Mouse (Mus musculus): ENCODE results near the gene Gast. TPM values are rescaled to one million over a fixed set of nuclear protein-coding genes. Genes with fewer than 3 reads are reported as not detected.
"Not testable (repeated sequence)": the region's sequence is repeated elsewhere in the genome, so short reads cannot be mapped to it uniquely, and the experiment has no call there.

The Gast gene
- polyA plus RNA-seq, 2 experiments = not detected

GRCm38 (mm10) chr11:100330235-100330634, 4.0 kb upstream of the Gast start:
- no peak for TF ChIP-seq CTCF (IDR thresholded peaks at IDR 0.05; ENCODE audit: low read depth)
- TF ChIP-seq EP300 (IDR thresholded peaks at IDR 0.05; ENCODE audit: low read depth) = no peak
- 58% methylated on average over 16 of the region's 16 CpGs for WGBS (ENCODE audit: insufficient replicate concordance)
- Histone ChIP-seq H3K27ac (no peak overlapping the region), H3K36me3 (replicated peaks; ENCODE audit: control insufficient read depth, insufficient read depth, low read depth) (no peaks in the 10 kb centered on the region), H3K27me3 (ENCODE audit: control insufficient read depth, insufficient read depth, low read length) (no peaks in the 10 kb centered on the region), H3K4me2 (ENCODE audit: low read depth) (no peak overlapping the region), H3K4me1 (replicated peaks; ENCODE audit: control insufficient read depth in 2 of 2, insufficient read depth in 2 of 2, low read length in 1 of 2) (no peaks in the 10 kb centered on the region), H3K9me3 (ENCODE audit: control insufficient read depth, low read length) (no peaks in the 10 kb centered on the region), H3K4me3 (ENCODE audit: insufficient read depth in 1 of 2, low read depth in 2 of 2, low read length in 2 of 2) (no peak overlapping the region), H3K9ac (replicated peaks) (no peak overlapping the region)
- DNase-seq (ENCODE audit: low read depth in 3 of 3, low spot score in 3 of 3) (no peak), ATAC-seq (ENCODE audit: insufficient read depth) (no peak)

GRCm38 (mm10) chr11:100330816-100331375, 3.3 kb upstream of the Gast start:
- DNase-seq (ENCODE audit: low read depth in 3 of 3, low spot score in 3 of 3); H3K27ac ChIP-seq; H3K36me3 ChIP-seq (replicated peaks; ENCODE audit: control insufficient read depth, insufficient read depth, low read depth); H3K27me3 ChIP-seq (ENCODE audit: control insufficient read depth, insufficient read depth, low read length); H3K9me3 ChIP-seq (ENCODE audit: control insufficient read depth, low read length); H3K4me3 ChIP-seq (ENCODE audit: insufficient read depth in 1 of 2, low read depth in 2 of 2, low read length in 2 of 2); ATAC-seq (ENCODE audit: insufficient read depth); H3K4me1 ChIP-seq (replicated peaks; ENCODE audit: control insufficient read depth in 2 of 2, insufficient read depth in 2 of 2, low read length in 1 of 2); H3K4me2 ChIP-seq (ENCODE audit: low read depth); H3K9ac ChIP-seq (replicated peaks): not testable (repeated sequence)
- 48% methylated on average over 8 of the region's 8 CpGs for WGBS (ENCODE audit: insufficient replicate concordance)

GRCm38 (mm10) chr11:100332766-100333515, 1.3 kb upstream of the Gast start:
- H3K4me3 ChIP-seq (ENCODE audit: insufficient read depth in 1 of 2, low read depth in 2 of 2, low read length in 2 of 2) = no peak overlapping the region
- H3K4me1 ChIP-seq (replicated peaks; ENCODE audit: control insufficient read depth in 2 of 2, insufficient read depth in 2 of 2, low read length in 1 of 2) = no peaks in the 10 kb centered on the region
- H3K27ac ChIP-seq = no peak overlapping the region
- WGBS (ENCODE audit: insufficient replicate concordance) = 57% methylated on average over 9 of the region's 9 CpGs
- no peak for ATAC-seq (ENCODE audit: insufficient read depth)
- TF ChIP-seq EP300 (IDR thresholded peaks at IDR 0.05; ENCODE audit: low read depth) (no peak), CTCF (IDR thresholded peaks at IDR 0.05; ENCODE audit: low read depth) (no peak)
- H3K27me3 ChIP-seq (ENCODE audit: control insufficient read depth, insufficient read depth, low read length) = no peaks in the 10 kb centered on the region
- H3K9ac ChIP-seq (replicated peaks) = no peak overlapping the region
- H3K9me3 ChIP-seq (ENCODE audit: control insufficient read depth, low read length) = no peaks in the 10 kb centered on the region
- H3K36me3 ChIP-seq (replicated peaks; ENCODE audit: control insufficient read depth, insufficient read depth, low read depth) = no peaks in the 10 kb centered on the region
- no peak overlapping the region for H3K4me2 ChIP-seq (ENCODE audit: low read depth)
- DNase-seq (ENCODE audit: low read depth in 3 of 3, low spot score in 3 of 3) = no peak

- no peak for ATAC-seq (ENCODE audit: insufficient read depth)
Observed at GRCm38 (mm10) chr11:100335731-100336130, 1.5 kb downstream of the Gast start.

GRCm38 (mm10) chr11:100344269-100344668, 10.1 kb downstream of the Gast start:
- H3K36me3 ChIP-seq (replicated peaks; ENCODE audit: control insufficient read depth, insufficient read depth, low read depth) = no peaks in the 10 kb centered on the region
- ATAC-seq (ENCODE audit: insufficient read depth) = no peak
- DNase-seq (ENCODE audit: low read depth in 3 of 3, low spot score in 3 of 3) = no peak
- H3K9me3 ChIP-seq (ENCODE audit: control insufficient read depth, low read length) = no peaks in the 10 kb centered on the region
- no peak overlapping the region for H3K9ac ChIP-seq (replicated peaks)
- no peaks in the 10 kb centered on the region for H3K4me1 ChIP-seq (replicated peaks; ENCODE audit: control insufficient read depth in 2 of 2, insufficient read depth in 2 of 2, low read length in 1 of 2)
- no peak overlapping the region for H3K4me3 ChIP-seq (ENCODE audit: insufficient read depth in 1 of 2, low read depth in 2 of 2, low read length in 2 of 2)
- no peaks in the 10 kb centered on the region for H3K27me3 ChIP-seq (ENCODE audit: control insufficient read depth, insufficient read depth, low read length)
- no peak for TF ChIP-seq EP300 (IDR thresholded peaks at IDR 0.05; ENCODE audit: low read depth)
- TF ChIP-seq CTCF (IDR thresholded peaks at IDR 0.05; ENCODE audit: low read depth) = no peak
- 48% methylated on average over 10 of the region's 10 CpGs for WGBS (ENCODE audit: insufficient replicate concordance)
- H3K4me2 ChIP-seq (ENCODE audit: low read depth) = no peak overlapping the region
- no peak overlapping the region for H3K27ac ChIP-seq

More at GRCm38 (mm10) chr11:100335731-100336130, 1.5 kb downstream of the Gast start:
- H3K4me2 ChIP-seq (ENCODE audit: low read depth) = no peak overlapping the region
- no peak overlapping the region for H3K9ac ChIP-seq (replicated peaks)
- no peak overlapping the region for H3K4me3 ChIP-seq (ENCODE audit: insufficient read depth in 1 of 2, low read depth in 2 of 2, low read length in 2 of 2)
- H3K27ac ChIP-seq = no peak overlapping the region
- H3K36me3 ChIP-seq (replicated peaks; ENCODE audit: control insufficient read depth, insufficient read depth, low read depth) = no peaks in the 10 kb centered on the region
- no peaks in the 10 kb centered on the region for H3K4me1 ChIP-seq (replicated peaks; ENCODE audit: control insufficient read depth in 2 of 2, insufficient read depth in 2 of 2, low read length in 1 of 2)
- H3K27me3 ChIP-seq (ENCODE audit: control insufficient read depth, insufficient read depth, low read length) = no peaks in the 10 kb centered on the region
- DNase-seq (ENCODE audit: low read depth in 3 of 3, low spot score in 3 of 3) = no peak
- no peaks in the 10 kb centered on the region for H3K9me3 ChIP-seq (ENCODE audit: control insufficient read depth, low read length)
- 64% methylated on average over 3 of the region's 3 CpGs for WGBS (ENCODE audit: insufficient replicate concordance)
- TF ChIP-seq EP300 (IDR thresholded peaks at IDR 0.05; ENCODE audit: low read depth) (no peak), CTCF (IDR thresholded peaks at IDR 0.05; ENCODE audit: low read depth) (no peak)
